Mouse (Mus musculus) kidney, postnatal 0 days (tissue): ENCODE measurements around the gene Dnajc28. TPM values are rescaled to one million over a fixed set of nuclear protein-coding genes. Genes with fewer than 3 reads are reported as not detected.
"Not testable (repeated sequence)": the region's sequence is repeated elsewhere in the genome, so short reads cannot be mapped to it uniquely, and the experiment has no call there.

ENCODE experiments used
- ATAC-seq: fragments of 200-750 bp; cut with Nextera tagmentation; replicated peaks from 2 replicates; pipeline ENCODE4 v1.8.0; 2017; ENCODE audit warnings: low read depth, moderate number of reproducible peaks, moderate TSS enrichment, moderate library complexity; ENCODE audit not compliant: low FRiP score
- DNase-seq: peaks from one replicate; pipeline ENCODE4 v3.0.0-alpha.2; 2016; ENCODE audit warnings: low spot score
- H3K27ac ChIP-seq: fragments of 300-500 bp; sonication (generic); 2 replicates; pipeline ENCODE4 v1.5.1; 2014; ENCODE audit warnings: mild to moderate bottlenecking
- H3K27me3 ChIP-seq: fragments of 300-500 bp; sonication (generic); 2 replicates; pipeline ENCODE4 v1.6.1; 2014; ENCODE audit warnings: low read length, mixed read lengths; ENCODE audit not compliant: insufficient read depth
- H3K36me3 ChIP-seq: fragments of 300-500 bp; sonication (generic); 2 replicates; pipeline ENCODE4 v1.6.1; 2014; ENCODE audit warnings: low read length, mixed read lengths; ENCODE audit not compliant: insufficient read depth
- H3K4me1 ChIP-seq: fragments of 300-500 bp; sonication (generic); replicated peaks from 2 replicates; pipeline ENCODE4 v1.6.1; 2014; ENCODE audit warnings: antibody characterized with exemption, low read length, mixed read lengths; ENCODE audit not compliant: insufficient read depth
- H3K4me2 ChIP-seq: fragments of 300-500 bp; sonication (generic); 2 replicates; pipeline ENCODE4 v1.6.1; 2014; ENCODE audit warnings: mild to moderate bottlenecking, low read length, moderate library complexity, mixed read lengths
- H3K4me3 ChIP-seq: fragments of 300-500 bp; sonication (generic); replicated peaks from 2 replicates; pipeline ENCODE4 v1.5.1; 2014; ENCODE audit warnings: low read depth, low read length
- H3K9ac ChIP-seq: fragments of 300-500 bp; sonication (generic); 2 replicates; pipeline ENCODE4 v1.6.1; 2014; ENCODE audit warnings: low read depth, low read length
- H3K9me3 ChIP-seq: fragments of 300-500 bp; sonication (generic); replicated peaks from 2 replicates; pipeline ENCODE4 v1.6.1; 2016; ENCODE audit warnings: low read length, inconsistent platforms, mixed read lengths
- CTCF ChIP-seq: IDR thresholded peaks from 2 replicates; pipeline ENCODE4 v1.5.1; 2016; ENCODE audit warnings: antibody characterized with exemption, low read depth, mild to moderate bottlenecking, moderate library complexity
- WGBS: fragments of 180-500 bp; shearing (Covaris S2); extraction: QIAGEN DNeasy Blood & Tissue Kit; methylation state at CpG from one replicate; pipeline ENCODE4 v1.1.7; 2014; 5-methylcytosine and 5-hydroxymethylcytosine counted together
- polyA plus RNA-seq: library from polyadenylated mRNA; unstranded; fragments of >200 nt; fragmentation: Nextera tagmentation; extraction: Ambion mirVana; gene quantifications from 2 replicates; pipeline ENCODE4 v1.2.1, GENCODE M21; 2015

Dnajc28 gene
- polyA plus RNA-seq, 1 experiment from 2014 or later: 4.4 TPM

DNA sequence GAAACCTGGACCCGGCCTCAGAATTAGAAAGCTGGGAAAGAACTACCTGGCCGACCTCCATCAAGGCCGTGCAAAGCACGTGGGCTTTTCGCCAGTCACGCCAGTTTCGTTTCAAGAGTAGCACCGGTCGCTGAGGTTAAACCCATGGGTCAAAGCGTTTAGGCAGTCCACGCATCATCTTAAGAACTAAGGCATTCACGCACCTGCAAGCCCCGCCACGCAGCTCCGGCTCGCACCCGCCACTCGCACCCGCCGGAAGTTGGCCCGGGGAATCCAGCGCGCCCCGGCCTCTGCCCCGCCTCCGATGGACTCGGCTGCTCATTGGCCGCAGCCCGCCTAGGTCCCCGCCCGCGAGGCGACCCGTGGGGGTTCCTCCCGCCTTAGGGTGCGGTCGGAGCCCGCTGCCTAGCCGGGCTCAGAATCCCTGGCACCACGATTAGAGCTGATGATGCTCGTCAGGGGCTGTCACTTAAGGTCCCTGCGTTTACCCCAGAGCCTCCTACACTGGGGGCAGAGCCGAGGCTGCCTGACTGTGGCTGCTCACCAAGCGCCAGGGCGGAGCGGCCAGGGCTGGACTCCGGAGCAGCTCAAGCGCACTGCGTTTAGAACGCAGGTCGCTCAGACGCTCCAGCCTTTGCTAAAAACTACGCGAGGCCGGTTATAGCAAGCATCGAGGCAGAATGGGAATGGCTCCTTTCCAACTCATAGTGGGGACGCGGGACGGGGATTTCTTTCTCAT lies 28.0 kb upstream of the Dnajc28 start, which contains the start of gene Gart:
TSS of gene Gart (minus strand) at position 272 of the 739 bp plus-strand sequence.
- peak; percentile 87 for ATAC-seq
- under 1% methylated on average over 59 of the region's 59 CpGs for WGBS
- Histone ChIP-seq H3K4me3 (peak within 1 kb of the TSS; percentile 77), H3K9me3 (no peaks in the 10 kb centered on the region), H3K27me3 (no peaks in the 10 kb centered on the region), H3K36me3 (peaks cover 13% of the 10 kb centered on the region), H3K27ac (peak within 1 kb of the TSS; percentile 98), H3K4me2 (peak within 1 kb of the TSS; percentile 96), H3K4me1 (0 out of 2 replicates have a peak, but pooled peaks cover 4% of the 10 kb centered on the region), H3K9ac (peak within 1 kb of the TSS; percentile 94)
- TF ChIP-seq CTCF: no peak
- DNase-seq: peak; percentile 94

DNA sequence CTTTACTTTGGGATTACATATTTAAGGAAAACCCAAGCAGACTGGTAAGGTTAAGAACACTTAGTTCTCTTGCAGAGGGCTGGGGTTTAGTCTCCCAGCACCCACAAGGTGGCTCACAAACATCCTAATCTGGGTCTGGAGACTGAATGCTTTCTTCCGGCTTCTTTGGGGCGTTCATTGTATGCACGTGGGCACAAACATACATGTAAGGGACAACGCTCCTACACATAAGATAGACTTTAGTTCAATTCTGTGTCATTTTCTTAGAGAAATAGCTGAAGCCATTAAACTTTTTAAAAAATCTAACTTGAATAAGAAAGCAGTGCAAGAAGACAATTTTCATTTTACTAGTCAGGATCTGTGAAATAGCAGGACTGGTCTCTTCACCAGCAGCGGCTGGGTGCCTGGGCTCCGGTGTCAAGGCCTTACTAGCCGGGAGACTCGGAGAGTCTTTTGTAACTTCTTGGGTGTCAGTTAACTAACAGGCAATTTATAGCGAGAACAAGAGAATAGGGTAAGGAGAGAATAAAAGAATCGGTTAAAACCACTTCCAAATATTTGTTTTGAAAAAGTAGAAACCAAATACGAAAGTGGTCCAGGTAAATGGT lies 27.3 kb upstream of the Dnajc28 start:
- Histone ChIP-seq H3K27me3 (no peaks in the 10 kb centered on the region), H3K9me3 (no peaks in the 10 kb centered on the region), H3K27ac (peak overlapping the region; percentile 98), H3K4me2 (peak overlapping the region; percentile 96), H3K4me1 (0 out of 2 replicates have a peak, but pooled peaks cover 4% of the 10 kb centered on the region), H3K4me3 (peak overlapping the region; percentile 77), H3K36me3 (peaks cover 14% of the 10 kb centered on the region; the same call in 1 of the 2 replicates), H3K9ac (peak overlapping the region; percentile 92)
- ATAC-seq (no peak), DNase-seq (peak; percentile 52)
- TF ChIP-seq CTCF: peak; percentile 36; the same call in 1 of the 2 replicates
- 2% methylated on average over 11 of the region's 11 CpGs for WGBS

DNA sequence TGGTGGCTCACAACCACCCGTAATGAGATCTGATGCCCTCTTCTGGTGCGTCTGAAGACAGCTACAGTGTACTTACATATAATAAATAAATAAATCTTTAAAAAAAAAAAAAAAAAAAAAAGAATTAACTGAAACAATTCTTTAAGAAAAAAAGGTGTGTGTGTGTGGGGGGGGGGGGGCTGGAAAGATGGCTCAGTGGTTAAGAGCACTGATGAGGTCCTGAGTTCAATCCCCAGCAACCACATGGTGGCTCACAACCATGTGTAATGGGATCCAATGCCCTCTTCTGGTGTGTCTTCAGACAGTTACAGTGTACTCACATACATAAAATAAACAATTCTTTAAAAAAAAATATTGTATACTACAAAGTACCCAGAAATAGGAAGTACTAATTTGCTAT lies 26.6 kb upstream of the Dnajc28 start:
- H3K27ac ChIP-seq, H3K4me3 ChIP-seq, DNase-seq, H3K9me3 ChIP-seq, H3K4me1 ChIP-seq, ATAC-seq, H3K9ac ChIP-seq, H3K27me3 ChIP-seq, H3K4me2 ChIP-seq: not testable (repeated sequence)
- H3K36me3 ChIP-seq: peaks cover 14% of the 10 kb centered on the region; the same call in 1 of the 2 replicates
- WGBS: no CpG with 5 or more reads among the region's 2 CpGs

DNA sequence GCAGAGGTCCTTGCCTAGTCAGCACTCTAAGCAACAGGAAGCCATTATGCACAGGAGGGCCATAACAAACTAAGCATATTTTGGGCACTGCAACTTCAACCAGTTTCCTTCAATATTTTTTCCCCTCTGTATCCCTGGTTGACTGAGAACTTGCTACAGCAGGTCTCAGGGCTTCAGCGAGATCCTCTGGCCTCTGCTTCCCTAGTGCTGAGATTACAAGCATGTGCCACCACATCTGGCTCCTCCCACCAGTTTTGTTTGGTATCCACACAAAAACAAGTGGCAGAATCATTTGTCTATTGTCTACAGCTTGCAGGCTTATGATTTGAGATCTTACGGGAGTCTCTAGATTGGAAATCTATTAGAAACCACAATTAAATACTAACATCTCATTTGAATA lies 26.1 kb upstream of the Dnajc28 start:
- Histone ChIP-seq H3K4me1 (0 out of 2 replicates have a peak, but pooled peaks cover 4% of the 10 kb centered on the region), H3K27me3 (no peaks in the 10 kb centered on the region), H3K4me2 (no peak overlapping the region), H3K4me3 (no peak overlapping the region), H3K9me3 (no peaks in the 10 kb centered on the region), H3K9ac (no peak overlapping the region), H3K36me3 (peaks cover 19% of the 10 kb centered on the region; the same call in 1 of the 2 replicates), H3K27ac (no peak overlapping the region)
- DNase-seq (no peak), ATAC-seq (no peak)
- 78% methylated on average over 2 of the region's 2 CpGs for WGBS
- TF ChIP-seq CTCF: no peak

DNA sequence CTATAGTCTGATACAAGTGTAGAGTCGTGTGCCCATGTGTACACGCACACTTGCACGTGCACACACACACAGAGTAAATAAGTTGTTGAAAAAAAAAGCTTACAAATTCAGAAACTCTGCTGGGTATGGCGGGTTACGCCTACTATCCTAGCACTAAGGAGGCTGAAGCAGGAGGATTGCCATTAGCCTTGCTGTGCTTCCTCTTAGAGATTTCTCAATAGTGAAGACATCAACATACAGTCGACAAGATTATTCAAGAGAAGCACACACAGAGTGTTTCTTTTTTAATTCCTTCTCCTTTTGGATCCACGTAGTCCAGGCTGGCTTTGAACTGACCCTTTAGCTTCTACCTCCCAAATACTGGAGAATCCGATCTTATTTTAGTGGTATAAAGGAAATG lies 21.3 kb upstream of the Dnajc28 start:
- WGBS: 94% methylated on average over 8 of the region's 8 CpGs
- ATAC-seq: no peak
- Histone ChIP-seq H3K27me3 (no peaks in the 10 kb centered on the region), H3K4me1 (no peaks in the 10 kb centered on the region), H3K27ac (no peak overlapping the region), H3K4me3 (no peak overlapping the region), H3K9ac (no peak overlapping the region), H3K36me3 (peaks cover 61% of the 10 kb centered on the region), H3K9me3 (no peaks in the 10 kb centered on the region), H3K4me2 (no peak overlapping the region)
- DNase-seq: no peak
- no peak for TF ChIP-seq CTCF

DNA sequence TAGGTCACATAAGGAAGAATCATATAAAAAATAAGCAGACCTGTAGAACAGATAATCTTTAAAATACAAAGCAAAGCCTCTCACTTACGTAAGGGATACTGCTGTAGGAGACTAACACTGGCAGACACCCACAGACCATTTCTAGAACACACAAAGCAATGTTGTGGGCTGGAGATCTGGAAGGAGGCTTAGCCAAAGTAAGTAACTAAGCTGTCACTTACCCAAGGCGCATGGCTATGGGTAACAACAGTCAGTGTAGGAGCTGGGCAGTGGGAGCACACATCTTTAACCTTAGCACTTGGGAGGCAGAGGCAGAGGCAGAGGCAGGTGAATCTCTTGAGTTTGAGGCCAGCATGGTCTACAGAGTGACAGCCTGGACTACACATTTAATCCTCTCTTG lies 20.8 kb upstream of the Dnajc28 start:
- no peak for ATAC-seq
- no peak for TF ChIP-seq CTCF
- no peak for DNase-seq
- Histone ChIP-seq H3K27ac (no peak overlapping the region), H3K9me3 (no peaks in the 10 kb centered on the region), H3K27me3 (no peaks in the 10 kb centered on the region), H3K36me3 (peaks cover 61% of the 10 kb centered on the region), H3K9ac (no peak overlapping the region), H3K4me1 (no peaks in the 10 kb centered on the region), H3K4me3 (no peak overlapping the region), H3K4me2 (no peak overlapping the region)
- 98% methylated on average over 2 of the region's 2 CpGs for WGBS
